Mouse (Mus musculus) forebrain, embryonic 16.5 days (tissue): ENCODE results near the gene Sypl. TPM values are rescaled to one million over a fixed set of nuclear protein-coding genes. Genes with fewer than 3 reads are reported as not detected.

Experiments used
- ATAC-seq: fragments of 200-750 bp; cut with Nextera tagmentation; 2 replicates; pipeline ENCODE4 v1.8.0; 2017; ENCODE audit warnings: mild to moderate bottlenecking, moderate library complexity
- H3K27ac ChIP-seq: fragments of 300-500 bp; sonication (generic); 2 replicates; pipeline ENCODE4 v1.5.1; 2014; ENCODE audit warnings: low read length, control low read depth
- H3K27me3 ChIP-seq: fragments of 300-500 bp; sonication (generic); replicated peaks from 2 replicates; pipeline ENCODE4 v1.6.1; 2014; ENCODE audit warnings: low read length; ENCODE audit not compliant: control insufficient read depth, insufficient read depth
- H3K36me3 ChIP-seq: fragments of 300-500 bp; sonication (generic); 2 replicates; pipeline ENCODE4 v1.6.1; 2014; ENCODE audit not compliant: control insufficient read depth, insufficient read depth
- H3K4me1 ChIP-seq: fragments of 300-500 bp; sonication (generic); replicated peaks from 2 replicates; pipeline ENCODE4 v1.6.1; 2014; ENCODE audit warnings: low read length; ENCODE audit not compliant: control insufficient read depth, insufficient read depth
- H3K4me2 ChIP-seq: fragments of 300-500 bp; sonication (generic); 2 replicates; pipeline ENCODE4 v1.6.1; 2014; ENCODE audit warnings: mild to moderate bottlenecking, low read length, control low read depth
- H3K4me3 ChIP-seq: fragments of 300-500 bp; sonication (generic); replicated peaks from 2 replicates; pipeline ENCODE4 v1.5.1; 2014; ENCODE audit warnings: mild to moderate bottlenecking, low read length, control low read depth
- H3K9ac ChIP-seq: fragments of 300-500 bp; sonication (generic); replicated peaks from 2 replicates; pipeline ENCODE4 v1.6.1; 2014; ENCODE audit warnings: low read depth, low read length, control low read depth
- H3K9me3 ChIP-seq: fragments of 300-500 bp; sonication (generic); 2 replicates; pipeline ENCODE4 v1.6.1; 2016; ENCODE audit warnings: low read length; ENCODE audit not compliant: control insufficient read depth
- WGBS: fragments of 180-500 bp; shearing (Covaris S2); extraction: QIAGEN DNeasy Blood & Tissue Kit; methylation state at CpG from one replicate; pipeline ENCODE4 v1.1.7; 2014; 5-methylcytosine and 5-hydroxymethylcytosine counted together
- polyA plus RNA-seq: library from polyadenylated mRNA; unstranded; fragments of >200 nt; fragmentation: Nextera tagmentation; extraction: Ambion mirVana; gene quantifications from 2 replicates; pipeline ENCODE4 v1.2.1, GENCODE M21; 2015

The Sypl gene
- polyA plus RNA-seq, 1 experiment from 2014 or later = 37.8 TPM

DNA sequence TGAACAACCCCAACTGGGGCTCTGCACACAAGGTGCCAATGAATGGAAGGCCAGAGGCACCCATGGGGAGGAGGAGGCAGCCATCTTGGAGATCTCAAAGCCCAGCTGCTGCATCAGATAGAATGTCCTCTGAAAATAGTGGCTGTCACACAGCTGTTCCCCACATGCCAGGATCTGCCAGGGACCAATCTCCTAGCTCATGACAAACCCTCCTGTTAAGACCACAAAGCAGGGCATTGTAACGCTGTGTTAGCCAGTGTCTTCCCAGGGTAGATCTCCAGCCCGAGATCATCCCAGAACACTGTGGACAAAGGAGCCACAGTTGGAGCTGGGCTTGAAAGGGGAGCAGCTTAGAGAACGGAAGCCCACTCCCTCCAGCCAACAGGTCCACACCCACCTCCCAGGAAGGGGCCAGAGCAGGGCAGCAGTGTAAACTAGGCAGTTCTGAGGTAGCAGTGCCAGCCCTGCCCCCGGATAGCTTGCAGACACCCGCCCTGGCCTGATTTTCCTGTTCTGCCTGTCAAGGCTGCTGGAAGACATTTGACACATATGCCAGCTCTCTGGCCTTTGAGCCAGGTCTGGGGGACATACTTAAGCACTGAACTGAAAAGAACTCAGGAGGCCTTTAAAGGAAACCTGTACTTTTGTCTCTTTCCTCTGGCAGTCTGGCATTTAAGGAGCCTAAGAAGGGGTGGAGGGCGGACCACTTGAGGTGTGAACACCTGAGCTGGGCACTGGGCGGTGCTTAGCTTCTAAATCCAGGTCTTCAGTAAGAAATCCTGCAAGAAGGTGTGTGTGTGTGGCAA lies 54.8 kb downstream of the Sypl start:
- H3K4me3 ChIP-seq = no peak overlapping the region
- no peaks in the 10 kb centered on the region for H3K27me3 ChIP-seq
- 0 out of 2 replicates have a peak, but pooled peaks have one; percentile 28 for ATAC-seq
- no peak overlapping the region for H3K27ac ChIP-seq
- H3K9ac ChIP-seq = no peak overlapping the region
- H3K9me3 ChIP-seq = no peaks in the 10 kb centered on the region
- H3K4me1 ChIP-seq = no peaks in the 10 kb centered on the region
- no peak overlapping the region for H3K4me2 ChIP-seq
- 49% methylated on average over 7 of the region's 7 CpGs for WGBS
- no peaks in the 10 kb centered on the region for H3K36me3 ChIP-seq

DNA sequence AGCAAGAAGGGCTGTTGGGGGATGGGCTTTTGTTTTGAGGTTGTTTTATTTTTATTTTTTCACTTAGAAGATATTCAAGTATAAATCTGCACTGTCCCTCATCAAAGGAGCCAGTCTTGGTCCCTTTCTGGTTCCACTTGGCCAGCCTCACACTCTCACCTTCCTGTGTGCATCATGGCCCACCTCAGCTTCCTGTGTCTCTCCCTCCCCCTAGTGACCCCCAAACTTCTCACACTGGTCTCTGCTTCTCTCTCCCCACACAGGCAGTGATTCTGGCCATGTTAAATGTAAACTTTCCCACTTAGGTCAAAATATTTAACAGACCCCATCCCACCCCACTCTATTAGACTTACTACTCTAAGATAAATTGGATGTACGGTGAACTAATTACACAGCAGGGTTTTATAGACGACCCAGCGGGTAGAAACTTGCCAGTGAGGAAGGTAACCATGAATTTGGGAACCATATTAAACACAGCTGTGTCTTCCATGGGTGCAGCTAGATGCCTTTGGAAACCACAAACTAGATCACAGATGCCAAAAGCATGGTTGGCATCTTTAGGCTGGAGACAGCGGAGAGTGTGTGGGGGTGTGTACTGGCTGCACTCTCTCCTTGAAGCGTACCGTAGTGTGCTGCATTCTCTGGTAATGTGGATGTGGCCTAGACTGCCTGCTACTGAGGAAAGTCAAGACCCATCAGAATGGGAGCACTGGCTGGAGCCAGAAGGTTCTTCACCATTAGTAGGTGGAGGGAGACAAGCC lies 55.7 kb downstream of the Sypl start:
- Histone ChIP-seq H3K4me1 (peaks cover 8% of the 10 kb centered on the region), H3K27me3 (no peaks in the 10 kb centered on the region), H3K36me3 (no peaks in the 10 kb centered on the region), H3K4me2 (no peak overlapping the region), H3K27ac (no peak overlapping the region), H3K9me3 (no peaks in the 10 kb centered on the region), H3K4me3 (no peak overlapping the region), H3K9ac (no peak overlapping the region)
- 80% methylated on average over 6 of the region's 6 CpGs for WGBS
- ATAC-seq = no peak

DNA sequence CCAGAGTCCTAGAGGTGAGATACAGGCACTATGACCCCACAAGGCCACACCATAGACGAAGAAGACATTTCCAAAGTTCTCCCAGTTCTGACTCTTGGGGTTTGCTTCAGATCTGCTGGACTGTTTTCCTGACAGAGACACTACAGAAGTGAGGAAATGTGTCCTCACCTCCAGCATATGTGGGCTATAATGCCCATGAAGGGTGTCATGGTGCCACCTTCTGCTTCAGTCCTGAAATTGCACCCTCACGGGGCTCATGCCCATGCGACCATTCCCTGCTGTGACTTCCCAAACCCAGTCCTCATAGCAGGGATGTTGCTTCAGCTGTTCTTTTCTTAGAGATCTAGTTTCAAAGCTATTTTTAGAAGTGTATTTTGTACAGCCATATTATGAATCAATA lies 56.3 kb downstream of the Sypl start:
- Histone ChIP-seq H3K27ac (no peak overlapping the region), H3K9me3 (no peaks in the 10 kb centered on the region), H3K4me2 (no peak overlapping the region), H3K9ac (no peak overlapping the region), H3K36me3 (no peaks in the 10 kb centered on the region), H3K4me3 (no peak overlapping the region), H3K27me3 (no peaks in the 10 kb centered on the region), H3K4me1 (peaks cover 14% of the 10 kb centered on the region)
- no peak for ATAC-seq
- whole genome bisulfite sequencing = 43% methylated on average over 3 of the region's 3 CpGs

- H3K36me3 ChIP-seq = no peaks in the 10 kb centered on the region
- 18% methylated on average over 7 of the region's 7 CpGs for WGBS
- no peak overlapping the region for H3K4me3 ChIP-seq
- peak overlapping the region; percentile 21 for H3K4me2 ChIP-seq
- no peaks in the 10 kb centered on the region for H3K27me3 ChIP-seq
- peak; percentile 84 for ATAC-seq
- no peak overlapping the region for H3K9ac ChIP-seq
- peaks cover 17% of the 10 kb centered on the region for H3K4me1 ChIP-seq
- H3K27ac ChIP-seq = peak overlapping the region; percentile 86
- H3K9me3 ChIP-seq = no peaks in the 10 kb centered on the region
Observed at GRCm38 (mm10) chr12:33014050-33014796, 60.5 kb downstream of the Sypl start.

DNA sequence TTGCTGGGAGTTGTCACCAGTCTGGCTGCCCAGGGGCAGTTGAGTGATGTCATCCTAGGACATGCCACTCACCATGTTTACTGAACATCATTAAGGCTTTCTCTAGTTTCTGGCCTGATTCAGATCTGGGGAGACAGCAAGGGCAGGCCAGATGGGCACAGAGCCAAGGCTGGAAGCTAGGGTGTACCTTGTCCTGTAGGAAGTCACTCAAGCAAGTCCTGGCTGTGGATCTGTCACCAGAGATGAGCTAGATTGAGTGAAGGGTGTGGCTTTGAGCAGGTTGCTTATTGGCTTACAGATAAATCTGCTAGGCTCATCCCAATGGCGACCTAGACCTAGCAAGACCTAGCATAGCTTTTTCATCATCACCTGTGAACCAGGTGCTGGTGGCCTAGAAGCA lies 61.4 kb downstream of the Sypl start:
- Histone ChIP-seq H3K9ac (no peak overlapping the region), H3K36me3 (no peaks in the 10 kb centered on the region), H3K27ac (peak overlapping the region; percentile 86), H3K27me3 (no peaks in the 10 kb centered on the region), H3K4me2 (no peak overlapping the region), H3K9me3 (no peaks in the 10 kb centered on the region), H3K4me1 (peaks cover 17% of the 10 kb centered on the region), H3K4me3 (no peak overlapping the region)
- no peak for ATAC-seq
- whole genome bisulfite sequencing = 75% methylated on average over 1 of the region's 1 CpGs

- 74% methylated on average over 7 of the region's 7 CpGs for WGBS
- Histone ChIP-seq H3K4me1 (peaks cover 17% of the 10 kb centered on the region), H3K4me3 (no peak overlapping the region), H3K9ac (no peak overlapping the region), H3K36me3 (no peaks in the 10 kb centered on the region), H3K27me3 (no peaks in the 10 kb centered on the region), H3K27ac (no peak overlapping the region), H3K4me2 (no peak overlapping the region), H3K9me3 (no peaks in the 10 kb centered on the region)
- no peak for ATAC-seq
Observed at GRCm38 (mm10) chr12:33016824-33017705, 63.4 kb downstream of the Sypl start.

- Histone ChIP-seq H3K4me3 (no peak overlapping the region), H3K9ac (no peak overlapping the region), H3K27ac (no peak overlapping the region), H3K27me3 (no peaks in the 10 kb centered on the region), H3K36me3 (no peaks in the 10 kb centered on the region), H3K9me3 (no peaks in the 10 kb centered on the region; the same call in 1 of the 2 replicates), H3K4me2 (no peak overlapping the region), H3K4me1 (peaks cover 16% of the 10 kb centered on the region)
- ATAC-seq = no peak
- WGBS = 72% methylated on average over 4 of the region's 4 CpGs
Observed at GRCm38 (mm10) chr12:33018601-33019000, 64.9 kb downstream of the Sypl start.

GRCm38 (mm10) chr12:33020011-33020410 lies 66.3 kb downstream of the Sypl start:
- 89% methylated on average over 6 of the region's 6 CpGs for WGBS
- Histone ChIP-seq H3K4me1 (peaks cover 3% of the 10 kb centered on the region), H3K9me3 (no peaks in the 10 kb centered on the region; the same call in 1 of the 2 replicates)

More at GRCm38 (mm10) chr12:33020011-33020410, 66.3 kb downstream of the Sypl start:
- H3K4me2 ChIP-seq = no peak overlapping the region
- H3K27ac ChIP-seq = no peak overlapping the region
- no peak for ATAC-seq
- no peak overlapping the region for H3K4me3 ChIP-seq
- no peak overlapping the region for H3K9ac ChIP-seq
- no peaks in the 10 kb centered on the region for H3K36me3 ChIP-seq
- no peaks in the 10 kb centered on the region for H3K27me3 ChIP-seq
